Mouse (Mus musculus): ENCODE measurements around the gene Mgll. TPM values are rescaled to one million over a fixed set of nuclear protein-coding genes. Genes with fewer than 3 reads are reported as not detected.

Gene Mgll
- polyA plus RNA-seq, 1 experiment from 2014 or later = 1.1 TPM

- H3K4me1 ChIP-seq = peaks cover 13% of the 10 kb centered on the region
- H3K9ac ChIP-seq (replicated peaks) = no peak overlapping the region
- no peak overlapping the region for H3K27ac ChIP-seq (replicated peaks)
- H3K4me3 ChIP-seq = no peak overlapping the region
- no peak overlapping the region for H3K4me2 ChIP-seq (replicated peaks)
- no peaks in the 10 kb centered on the region for H3K36me3 ChIP-seq
- no peaks in the 10 kb centered on the region for H3K9me3 ChIP-seq
- peaks cover 37% of the 10 kb centered on the region for H3K27me3 ChIP-seq
- WGBS = 69% methylated on average over 3 of the region's 3 CpGs
- no peak for ATAC-seq (ENCODE audit: low FRiP score, low read depth)
Measured at GRCm38 (mm10) chr6:88721059-88721458, 3.2 kb upstream of the Mgll start.

GRCm38 (mm10) chr6:88722906-88723305, 1.3 kb upstream of the Mgll start:
- no peaks in the 10 kb centered on the region for H3K36me3 ChIP-seq
- H3K9me3 ChIP-seq = no peaks in the 10 kb centered on the region
- no peak overlapping the region for H3K4me2 ChIP-seq (replicated peaks)
- peaks cover 54% of the 10 kb centered on the region for H3K27me3 ChIP-seq
- no peak overlapping the region for H3K9ac ChIP-seq (replicated peaks)
- no peak for ATAC-seq (ENCODE audit: low FRiP score, low read depth)
- no peak overlapping the region for H3K27ac ChIP-seq (replicated peaks)
- no peak overlapping the region for H3K4me3 ChIP-seq
- 94% methylated on average over 2 of the region's 2 CpGs for WGBS
- H3K4me1 ChIP-seq = peaks cover 13% of the 10 kb centered on the region; the same call in 1 of the 2 replicates

GRCm38 (mm10) chr6:88723806-88724312, 353 bp upstream of the Mgll start:
- peak overlapping the region; percentile 69 for H3K4me3 ChIP-seq
- H3K27me3 ChIP-seq = peaks cover 63% of the 10 kb centered on the region
- peaks cover 13% of the 10 kb centered on the region; the same call in 1 of the 2 replicates for H3K4me1 ChIP-seq
- peak overlapping the region; percentile 59 for H3K9ac ChIP-seq (replicated peaks)
- 31% methylated on average over 14 of the region's 14 CpGs for WGBS
- ATAC-seq (ENCODE audit: low FRiP score, low read depth) = peak; percentile 58; the same call in 1 of the 2 replicates
- H3K4me2 ChIP-seq (replicated peaks) = peak overlapping the region; percentile 100
- H3K27ac ChIP-seq (replicated peaks) = no peak overlapping the region
- no peaks in the 10 kb centered on the region for H3K9me3 ChIP-seq
- H3K36me3 ChIP-seq = no peaks in the 10 kb centered on the region

GRCm38 (mm10) chr6:88725590-88725989, 1.4 kb downstream of the Mgll start:
- Histone ChIP-seq H3K9me3 (no peaks in the 10 kb centered on the region), H3K9ac (replicated peaks) (no peak overlapping the region), H3K4me2 (replicated peaks) (no peak overlapping the region), H3K4me3 (no peak overlapping the region), H3K4me1 (peaks cover 13% of the 10 kb centered on the region; the same call in 1 of the 2 replicates), H3K36me3 (no peaks in the 10 kb centered on the region), H3K27ac (replicated peaks) (no peak overlapping the region), H3K27me3 (peaks cover 63% of the 10 kb centered on the region)
- ATAC-seq (ENCODE audit: low FRiP score, low read depth) = no peak
- WGBS = 60% methylated on average over 7 of the region's 7 CpGs

GRCm38 (mm10) chr6:88726252-88727211, 2.3 kb downstream of the Mgll start:
- WGBS = 74% methylated on average over 9 of the region's 9 CpGs
- Histone ChIP-seq H3K9me3 (no peaks in the 10 kb centered on the region), H3K27ac (replicated peaks) (no peak overlapping the region), H3K4me2 (replicated peaks) (no peak overlapping the region), H3K27me3 (peaks cover 71% of the 10 kb centered on the region), H3K4me3 (no peak overlapping the region), H3K4me1 (peaks cover 13% of the 10 kb centered on the region; the same call in 1 of the 2 replicates), H3K36me3 (no peaks in the 10 kb centered on the region), H3K9ac (replicated peaks) (no peak overlapping the region)
- ATAC-seq (ENCODE audit: low FRiP score, low read depth) = no peak

GRCm38 (mm10) chr6:88727490-88727889, 3.3 kb downstream of the Mgll start:
- ATAC-seq (ENCODE audit: low FRiP score, low read depth) = no peak
- no peaks in the 10 kb centered on the region for H3K9me3 ChIP-seq
- no peak overlapping the region for H3K9ac ChIP-seq (replicated peaks)
- H3K4me3 ChIP-seq = no peak overlapping the region
- no peak overlapping the region for H3K27ac ChIP-seq (replicated peaks)
- H3K4me2 ChIP-seq (replicated peaks) = no peak overlapping the region
- H3K4me1 ChIP-seq = peaks cover 13% of the 10 kb centered on the region; the same call in 1 of the 2 replicates
- no peaks in the 10 kb centered on the region for H3K36me3 ChIP-seq
- peaks cover 73% of the 10 kb centered on the region for H3K27me3 ChIP-seq
- WGBS = 90% methylated on average over 5 of the region's 5 CpGs

GRCm38 (mm10) chr6:88728054-88728453, 3.8 kb downstream of the Mgll start:
- no peak overlapping the region for H3K9ac ChIP-seq (replicated peaks)
- no peak overlapping the region for H3K4me3 ChIP-seq
- 58% methylated on average over 7 of the region's 7 CpGs for WGBS
- H3K4me2 ChIP-seq (replicated peaks) = no peak overlapping the region
- H3K9me3 ChIP-seq = no peaks in the 10 kb centered on the region
- peaks cover 15% of the 10 kb centered on the region; the same call in 1 of the 2 replicates for H3K4me1 ChIP-seq
- H3K27me3 ChIP-seq = peaks cover 71% of the 10 kb centered on the region
- no peak for ATAC-seq (ENCODE audit: low FRiP score, low read depth)
- H3K27ac ChIP-seq (replicated peaks) = no peak overlapping the region
- H3K36me3 ChIP-seq = no peaks in the 10 kb centered on the region

GRCm38 (mm10) chr6:88728515-88728914, 4.3 kb downstream of the Mgll start:
- no peak overlapping the region for H3K27ac ChIP-seq (replicated peaks)
- H3K9ac ChIP-seq (replicated peaks) = no peak overlapping the region
- H3K4me1 ChIP-seq = peaks cover 20% of the 10 kb centered on the region; the same call in 1 of the 2 replicates
- no peak for ATAC-seq (ENCODE audit: low FRiP score, low read depth)
- no peaks in the 10 kb centered on the region for H3K9me3 ChIP-seq
- H3K4me3 ChIP-seq = no peak overlapping the region
- no peaks in the 10 kb centered on the region for H3K36me3 ChIP-seq
- H3K4me2 ChIP-seq (replicated peaks) = no peak overlapping the region
- WGBS = 89% methylated on average over 5 of the region's 5 CpGs
- H3K27me3 ChIP-seq = peaks cover 68% of the 10 kb centered on the region

GRCm38 (mm10) chr6:88731211-88731751, 7.1 kb downstream of the Mgll start:
- Histone ChIP-seq H3K4me2 (replicated peaks) (no peak overlapping the region), H3K36me3 (no peaks in the 10 kb centered on the region), H3K9ac (replicated peaks) (no peak overlapping the region), H3K4me3 (no peak overlapping the region), H3K4me1 (0 out of 2 replicates have a peak, but pooled peaks cover 9% of the 10 kb centered on the region), H3K9me3 (no peaks in the 10 kb centered on the region), H3K27me3 (peaks cover 59% of the 10 kb centered on the region), H3K27ac (replicated peaks) (no peak overlapping the region)
- no peak for ATAC-seq (ENCODE audit: low FRiP score, low read depth)
- WGBS = 89% methylated on average over 11 of the region's 11 CpGs

GRCm38 (mm10) chr6:88731991-88732390, 7.8 kb downstream of the Mgll start:
- Histone ChIP-seq H3K9ac (replicated peaks) (no peak overlapping the region), H3K4me1 (0 out of 2 replicates have a peak, but pooled peaks cover 7% of the 10 kb centered on the region), H3K27ac (replicated peaks) (no peak overlapping the region), H3K4me3 (no peak overlapping the region), H3K9me3 (no peaks in the 10 kb centered on the region), H3K4me2 (replicated peaks) (no peak overlapping the region), H3K27me3 (peaks cover 52% of the 10 kb centered on the region), H3K36me3 (no peaks in the 10 kb centered on the region)
- WGBS = 89% methylated on average over 3 of the region's 3 CpGs
- no peak for ATAC-seq (ENCODE audit: low FRiP score, low read depth)

GRCm38 (mm10) chr6:88732643-88733613, 8.7 kb downstream of the Mgll start:
- ATAC-seq (ENCODE audit: low FRiP score, low read depth) = no peak
- Histone ChIP-seq H3K27ac (replicated peaks) (no peak overlapping the region), H3K27me3 (peaks cover 43% of the 10 kb centered on the region), H3K4me3 (no peak overlapping the region), H3K4me1 (0 out of 2 replicates have a peak, but pooled peaks cover 6% of the 10 kb centered on the region), H3K36me3 (no peaks in the 10 kb centered on the region), H3K9ac (replicated peaks) (no peak overlapping the region), H3K4me2 (replicated peaks) (no peak overlapping the region), H3K9me3 (no peaks in the 10 kb centered on the region)
- 47% methylated on average over 17 of the region's 17 CpGs for WGBS

Measured in midbrain, embryonic 12.5 days (tissue).